Mouse (Mus musculus) embryonic facial prominence, embryonic 12.5 days (tissue): ENCODE data around the gene Gadd45gip1. TPM values are rescaled to one million over a fixed set of nuclear protein-coding genes. Genes with fewer than 3 reads are reported as not detected.

ENCODE experiments used
- ATAC-seq: fragments of 200-750 bp; cut with Nextera tagmentation; 2 replicates; pipeline ENCODE4 v1.8.0; 2017; ENCODE audit not compliant: insufficient number of reproducible peaks, insufficient read depth, low FRiP score, low TSS enrichment
- H3K27ac ChIP-seq: fragments of 300-500 bp; sonication (generic); 2 replicates; pipeline ENCODE4 v1.5.1; 2016; ENCODE audit warnings: mild to moderate bottlenecking
- H3K27me3 ChIP-seq: fragments of 300-500 bp; sonication (generic); 2 replicates; pipeline ENCODE4 v1.6.1; 2016; ENCODE audit warnings: mild to moderate bottlenecking, moderate library complexity
- H3K36me3 ChIP-seq: fragments of 300-500 bp; sonication (generic); 2 replicates; pipeline ENCODE4 v1.6.1; 2016; ENCODE audit warnings: mild to moderate bottlenecking
- H3K4me1 ChIP-seq: fragments of 300-500 bp; sonication (generic); 2 replicates; pipeline ENCODE4 v1.6.1; 2016
- H3K4me2 ChIP-seq: fragments of 300-500 bp; sonication (generic); replicated peaks from 2 replicates; pipeline ENCODE4 v1.6.1; 2016; ENCODE audit warnings: mild to moderate bottlenecking, moderate library complexity
- H3K4me3 ChIP-seq: fragments of 300-500 bp; sonication (generic); 2 replicates; pipeline ENCODE4 v1.5.1; 2016; ENCODE audit warnings: mild to moderate bottlenecking
- H3K9ac ChIP-seq: fragments of 300-500 bp; sonication (generic); 2 replicates; pipeline ENCODE4 v1.6.1; 2016; ENCODE audit warnings: mild to moderate bottlenecking, moderate library complexity
- H3K9me3 ChIP-seq: fragments of 300-500 bp; sonication (generic); 2 replicates; pipeline ENCODE4 v1.6.1; 2016; ENCODE audit warnings: mild to moderate bottlenecking, moderate library complexity
- WGBS: fragments of 180-500 bp; shearing (Covaris S2); methylation state at CpG from one replicate; pipeline ENCODE4 v1.1.7; 2016; 5-methylcytosine and 5-hydroxymethylcytosine counted together
- polyA plus RNA-seq: library from polyadenylated mRNA; unstranded; fragments of >200 nt; fragmentation: Nextera tagmentation; extraction: Ambion mirVana; gene quantifications from 2 replicates; pipeline ENCODE4 v1.2.1, GENCODE M21; 2016

Gadd45gip1 gene
- polyA plus RNA-seq, 1 experiment from 2014 or later: 46.7 TPM

GRCm38 (mm10) chr8:84798446-84799135, 32.7 kb upstream of the Gadd45gip1 start:
- ATAC-seq: no peak
- peaks cover 13% of the 10 kb centered on the region for H3K36me3 ChIP-seq
- H3K27ac ChIP-seq: no peak overlapping the region
- H3K9me3 ChIP-seq: no peaks in the 10 kb centered on the region
- 34% methylated on average over 10 of the region's 10 CpGs for WGBS
- peak overlapping the region; percentile 67 for H3K4me3 ChIP-seq
- H3K4me2 ChIP-seq: peak overlapping the region; percentile 67
- peak overlapping the region; percentile 94 for H3K9ac ChIP-seq
- peaks cover 37% of the 10 kb centered on the region for H3K4me1 ChIP-seq
- peaks cover 89% of the 10 kb centered on the region for H3K27me3 ChIP-seq

DNA sequence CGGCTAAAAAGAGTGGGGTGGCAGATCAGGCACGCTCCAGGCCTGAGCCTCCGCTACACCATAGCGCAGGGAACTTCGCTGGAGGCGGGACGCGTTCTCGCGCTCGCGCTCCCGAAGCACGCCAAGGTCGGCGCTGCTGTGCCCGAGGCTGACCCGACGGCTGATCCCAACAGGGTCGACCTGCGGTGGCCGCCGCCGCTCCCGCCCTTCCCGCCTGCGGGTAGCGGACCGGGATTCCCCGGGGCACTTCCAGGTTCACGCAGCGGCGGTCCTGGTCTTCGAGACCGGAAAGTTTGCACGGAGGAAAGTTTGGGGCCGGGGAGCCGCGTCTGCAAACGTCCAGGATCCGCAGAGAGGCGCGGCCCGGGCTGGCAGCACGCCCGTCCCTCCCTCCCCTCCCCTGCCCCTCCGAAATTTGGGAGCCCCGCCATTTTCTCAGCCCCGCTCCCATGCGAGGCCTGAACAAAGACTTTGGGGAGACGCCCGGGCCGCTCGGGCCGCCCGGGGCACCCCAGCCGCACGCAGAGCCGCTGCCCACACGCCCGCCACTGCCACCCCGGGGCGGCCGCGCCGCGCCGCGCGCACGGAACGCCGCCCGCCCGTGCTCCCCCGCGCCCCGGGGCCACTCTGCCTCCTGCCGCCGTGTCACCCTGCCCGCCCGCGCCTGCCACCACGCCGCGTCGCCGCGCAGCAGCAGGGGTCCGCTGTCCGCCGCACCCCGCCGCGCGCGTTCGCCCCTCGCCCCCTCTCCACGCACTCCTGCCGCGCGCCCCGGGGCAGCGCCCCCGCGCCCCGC, 32.0 kb upstream of the Gadd45gip1 start:
- peak overlapping the region; percentile 71 for H3K27ac ChIP-seq
- H3K9ac ChIP-seq: peak overlapping the region; percentile 94
- peaks cover 13% of the 10 kb centered on the region for H3K36me3 ChIP-seq
- H3K4me3 ChIP-seq: peak overlapping the region; percentile 67
- peaks cover 89% of the 10 kb centered on the region for H3K27me3 ChIP-seq
- under 1% methylated on average over 86 of the region's 108 CpGs for WGBS
- peak overlapping the region; percentile 67 for H3K4me2 ChIP-seq
- peaks cover 31% of the 10 kb centered on the region for H3K4me1 ChIP-seq
- ATAC-seq: no peak
- H3K9me3 ChIP-seq: no peaks in the 10 kb centered on the region

- Histone ChIP-seq H3K4me1 (peaks cover 25% of the 10 kb centered on the region), H3K27ac (peak within 1 kb of the TSS; percentile 71), H3K9ac (peak within 1 kb of the TSS; percentile 94), H3K4me3 (peak within 1 kb of the TSS; percentile 67), H3K9me3 (no peaks in the 10 kb centered on the region), H3K4me2 (peak within 1 kb of the TSS; percentile 67), H3K27me3 (peaks cover 89% of the 10 kb centered on the region), H3K36me3 (peaks cover 13% of the 10 kb centered on the region)
- 4% methylated on average over 33 of the region's 125 CpGs for WGBS
- no peak for ATAC-seq
These were observed 31.1 kb upstream of the Gadd45gip1 start, which contains the start of gene Nfix for GRCm38 (mm10) chr8:84799999-84800831. TSS of gene Nfix (minus strand) at chr8:84800344.

DNA sequence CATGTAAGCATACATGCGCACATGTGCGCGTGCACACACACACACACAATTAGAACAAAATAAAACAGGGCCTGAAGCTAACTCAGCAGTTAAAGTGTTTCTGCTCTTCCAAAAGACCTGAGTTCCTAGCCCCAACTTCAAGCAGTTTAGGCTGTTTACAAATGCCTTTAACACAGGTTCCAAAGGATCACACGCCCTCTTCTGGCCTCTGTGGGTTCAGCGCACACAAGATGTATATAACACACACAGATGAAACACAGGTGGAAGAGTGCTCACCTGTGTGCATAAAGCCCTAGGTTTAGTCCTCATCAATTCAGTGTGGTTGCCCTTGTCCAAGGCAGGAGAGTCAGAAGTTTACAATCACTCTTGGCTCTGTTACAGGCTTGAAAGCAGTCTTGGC, 25.3 kb upstream of the Gadd45gip1 start:
- WGBS: 96% methylated on average over 5 of the region's 5 CpGs
- no peak for ATAC-seq

GRCm38 (mm10) chr8:84809109-84809940, 22.0 kb upstream of the Gadd45gip1 start:
- WGBS: 60% methylated on average over 12 of the region's 12 CpGs
- no peak overlapping the region for H3K9ac ChIP-seq
- no peak for ATAC-seq
- H3K9me3 ChIP-seq: no peaks in the 10 kb centered on the region
- H3K36me3 ChIP-seq: no peaks in the 10 kb centered on the region
- H3K27ac ChIP-seq: no peak overlapping the region
- peaks cover 10% of the 10 kb centered on the region; the same call in 1 of the 2 replicates for H3K4me1 ChIP-seq
- peaks cover 71% of the 10 kb centered on the region for H3K27me3 ChIP-seq
- no peak overlapping the region for H3K4me2 ChIP-seq
- H3K4me3 ChIP-seq: no peak overlapping the region

More for the DNA sequence above, 25.3 kb upstream of the Gadd45gip1 start:
- Histone ChIP-seq H3K4me3 (no peak overlapping the region), H3K9me3 (no peaks in the 10 kb centered on the region), H3K4me2 (no peak overlapping the region), H3K27ac (no peak overlapping the region), H3K9ac (no peak overlapping the region), H3K36me3 (no peaks in the 10 kb centered on the region), H3K27me3 (peaks cover 78% of the 10 kb centered on the region), H3K4me1 (peaks cover 12% of the 10 kb centered on the region)

GRCm38 (mm10) chr8:84809941-84810280, 21.4 kb upstream of the Gadd45gip1 start:
- no peak overlapping the region for H3K4me3 ChIP-seq
- H3K27ac ChIP-seq: no peak overlapping the region
- 79% methylated on average over 5 of the region's 5 CpGs for WGBS
- peaks cover 69% of the 10 kb centered on the region for H3K27me3 ChIP-seq
- no peaks in the 10 kb centered on the region for H3K9me3 ChIP-seq
- peaks cover 10% of the 10 kb centered on the region; the same call in 1 of the 2 replicates for H3K4me1 ChIP-seq
- H3K9ac ChIP-seq: no peak overlapping the region
- ATAC-seq: no peak
- H3K4me2 ChIP-seq: no peak overlapping the region
- no peaks in the 10 kb centered on the region for H3K36me3 ChIP-seq

DNA sequence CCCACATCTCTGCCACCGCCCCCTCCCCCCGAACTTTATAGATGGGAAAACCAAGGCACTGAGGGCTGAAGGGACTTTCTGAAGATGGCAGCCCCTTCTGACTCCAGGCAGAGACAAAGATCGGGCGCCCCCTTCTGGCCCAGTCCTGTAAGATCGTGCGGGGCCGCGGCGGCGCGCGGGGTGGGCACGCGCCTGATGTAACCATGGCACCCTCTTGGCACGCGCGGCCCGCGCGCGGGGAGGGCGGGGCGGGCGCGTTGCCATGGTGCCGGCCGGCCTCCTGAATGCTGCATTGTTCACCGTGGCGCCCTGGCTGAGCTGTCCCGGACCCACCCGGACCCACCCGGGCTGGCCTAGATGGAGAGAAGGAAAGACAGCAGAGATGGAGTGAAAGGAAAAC, 20.4 kb upstream of the Gadd45gip1 start:
- Histone ChIP-seq H3K4me2 (peak overlapping the region; percentile 57), H3K27ac (no peak overlapping the region), H3K9me3 (no peaks in the 10 kb centered on the region), H3K4me3 (peak overlapping the region; percentile 30), H3K27me3 (peaks cover 63% of the 10 kb centered on the region), H3K4me1 (peaks cover 16% of the 10 kb centered on the region), H3K9ac (peak overlapping the region; percentile 7; the same call in 1 of the 2 replicates), H3K36me3 (no peaks in the 10 kb centered on the region)
- ATAC-seq: peak; percentile 71; the same call in 1 of the 2 replicates
- WGBS: under 1% methylated on average over 32 of the region's 32 CpGs

- H3K4me3 ChIP-seq: peak overlapping the region; percentile 30
- 0 out of 2 replicates have a peak overlapping the region, but pooled peaks have one; percentile 7 for H3K9ac ChIP-seq
- WGBS: 26% methylated on average over 10 of the region's 10 CpGs
- H3K27ac ChIP-seq: no peak overlapping the region
- H3K4me1 ChIP-seq: peaks cover 16% of the 10 kb centered on the region
- no peak for ATAC-seq
- peak overlapping the region; percentile 57 for H3K4me2 ChIP-seq
- no peaks in the 10 kb centered on the region for H3K36me3 ChIP-seq
- peaks cover 63% of the 10 kb centered on the region for H3K27me3 ChIP-seq
- no peaks in the 10 kb centered on the region for H3K9me3 ChIP-seq
These were observed 20.0 kb upstream of the Gadd45gip1 start for GRCm38 (mm10) chr8:84811303-84811702.

DNA sequence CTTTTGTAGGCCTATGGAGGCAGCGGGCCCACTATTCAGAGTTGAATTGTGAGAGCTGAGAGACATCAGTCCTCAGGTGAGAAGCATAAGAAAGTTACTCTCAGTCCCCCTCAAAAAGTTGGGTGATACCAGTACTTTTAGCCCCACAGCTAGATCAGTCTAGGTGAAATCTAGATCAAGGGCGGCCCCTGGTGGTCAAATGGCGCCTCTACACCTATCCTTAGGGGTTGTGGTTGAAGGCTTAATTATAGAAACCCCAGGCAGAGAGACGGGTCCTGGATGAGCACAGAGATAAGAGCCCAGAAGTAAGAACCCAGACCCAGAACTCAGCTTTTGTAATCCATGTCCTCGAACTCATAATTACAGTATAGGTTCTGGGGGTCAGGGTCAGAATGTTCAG, 18.3 kb upstream of the Gadd45gip1 start:
- H3K4me3 ChIP-seq: no peak overlapping the region
- no peak overlapping the region for H3K9ac ChIP-seq
- peaks cover 16% of the 10 kb centered on the region for H3K4me1 ChIP-seq
- WGBS: under 1% methylated on average over 5 of the region's 5 CpGs
- H3K4me2 ChIP-seq: no peak overlapping the region
- peaks cover 53% of the 10 kb centered on the region for H3K27me3 ChIP-seq
- H3K9me3 ChIP-seq: no peaks in the 10 kb centered on the region
- ATAC-seq: no peak
- H3K36me3 ChIP-seq: no peaks in the 10 kb centered on the region
- H3K27ac ChIP-seq: no peak overlapping the region

- Histone ChIP-seq H3K27ac (no peak overlapping the region), H3K36me3 (no peaks in the 10 kb centered on the region), H3K4me2 (no peak overlapping the region), H3K4me3 (no peak overlapping the region), H3K9me3 (no peaks in the 10 kb centered on the region), H3K27me3 (peaks cover 46% of the 10 kb centered on the region), H3K4me1 (peaks cover 16% of the 10 kb centered on the region), H3K9ac (no peak overlapping the region)
- WGBS: 79% methylated on average over 3 of the region's 3 CpGs
- ATAC-seq: no peak
These were observed 17.5 kb upstream of the Gadd45gip1 start for GRCm38 (mm10) chr8:84813830-84814229.

- Histone ChIP-seq H3K9ac (no peak overlapping the region), H3K9me3 (no peaks in the 10 kb centered on the region), H3K4me2 (no peak overlapping the region), H3K36me3 (no peaks in the 10 kb centered on the region), H3K27ac (no peak overlapping the region), H3K4me1 (peaks cover 16% of the 10 kb centered on the region), H3K27me3 (peaks cover 42% of the 10 kb centered on the region), H3K4me3 (no peak overlapping the region)
- 0 out of 2 replicates have a peak, but pooled peaks have one; percentile 28 for ATAC-seq
- 87% methylated on average over 11 of the region's 11 CpGs for WGBS
These were observed 17.1 kb upstream of the Gadd45gip1 start for GRCm38 (mm10) chr8:84814240-84814554.
